Mouse (Mus musculus): Measurements from ENCODE around the gene Cchcr1. TPM values are rescaled to one million over a fixed set of nuclear protein-coding genes. Genes with fewer than 3 reads are reported as not detected.
A peak's percentile ranks its signal among the peaks of the same experiment; 100 is the strongest.

The Cchcr1 gene
- polyA plus RNA-seq, 1 experiment: 294 TPM

GRCm38 (mm10) chr17:35515911-35516640 lies 824 bp upstream of the Cchcr1 start:
- TF ChIP-seq POLR2A (IDR thresholded peaks at IDR 0.05; ENCODE audit: control insufficient read depth, low read depth, low read length) (no peak), CTCF (IDR thresholded peaks at IDR 0.05; ENCODE audit: control insufficient read depth, insufficient read depth, insufficient replicate concordance, low read depth, low read length) (no peak)
- H3K36me3 ChIP-seq (ENCODE audit: control insufficient read depth, insufficient read depth, low read length): no peaks in the 10 kb centered on the region
- peak overlapping the region; percentile 90 for H3K4me3 ChIP-seq (ENCODE audit: control insufficient read depth, low read depth, low read length)
- H3K27ac ChIP-seq (ENCODE audit: control insufficient read depth, insufficient read depth, low read depth, low read length): no peak overlapping the region
- H3K4me1 ChIP-seq (ENCODE audit: control insufficient read depth, insufficient read depth, low read length): peaks cover 8% of the 10 kb centered on the region
- H3K27me3 ChIP-seq (ENCODE audit: control insufficient read depth, insufficient read depth, low read length): no peaks in the 10 kb centered on the region

GRCm38 (mm10) chr17:35517526-35517925 lies 626 bp downstream of the Cchcr1 start:
- H3K27ac ChIP-seq (ENCODE audit: control insufficient read depth, insufficient read depth, low read depth, low read length): peak overlapping the region; percentile 73
- H3K4me1 ChIP-seq (ENCODE audit: control insufficient read depth, insufficient read depth, low read length): peaks cover 8% of the 10 kb centered on the region

GRCm38 (mm10) chr17:35524354-35524753 lies 7.5 kb downstream of the Cchcr1 start:
- H3K27me3 ChIP-seq (ENCODE audit: control insufficient read depth, insufficient read depth, low read length): no peaks in the 10 kb centered on the region
- H3K36me3 ChIP-seq (ENCODE audit: control insufficient read depth, insufficient read depth, low read length): no peaks in the 10 kb centered on the region
- H3K27ac ChIP-seq (ENCODE audit: control insufficient read depth, insufficient read depth, low read depth, low read length): no peak overlapping the region
- TF ChIP-seq POLR2A (IDR thresholded peaks at IDR 0.05; ENCODE audit: control insufficient read depth, low read depth, low read length) (no peak), CTCF (IDR thresholded peaks at IDR 0.05; ENCODE audit: control insufficient read depth, insufficient read depth, insufficient replicate concordance, low read depth, low read length) (no peak)
- no peaks in the 10 kb centered on the region; the same call in 1 of the 2 replicates for H3K4me1 ChIP-seq (ENCODE audit: control insufficient read depth, insufficient read depth, low read length)
- no peak overlapping the region for H3K4me3 ChIP-seq (ENCODE audit: control insufficient read depth, low read depth, low read length)

More at GRCm38 (mm10) chr17:35517526-35517925, 626 bp downstream of the Cchcr1 start:
- TF ChIP-seq POLR2A (IDR thresholded peaks at IDR 0.05; ENCODE audit: control insufficient read depth, low read depth, low read length) (no peak), CTCF (IDR thresholded peaks at IDR 0.05; ENCODE audit: control insufficient read depth, insufficient read depth, insufficient replicate concordance, low read depth, low read length) (no peak)
- no peaks in the 10 kb centered on the region for H3K36me3 ChIP-seq (ENCODE audit: control insufficient read depth, insufficient read depth, low read length)
- H3K4me3 ChIP-seq (ENCODE audit: control insufficient read depth, low read depth, low read length): peak overlapping the region; percentile 90
- H3K27me3 ChIP-seq (ENCODE audit: control insufficient read depth, insufficient read depth, low read length): no peaks in the 10 kb centered on the region

- Histone ChIP-seq H3K4me3 (ENCODE audit: control insufficient read depth, low read depth, low read length) (no peak overlapping the region), H3K36me3 (ENCODE audit: control insufficient read depth, insufficient read depth, low read length) (no peaks in the 10 kb centered on the region; the same call in 1 of the 2 replicates), H3K27me3 (ENCODE audit: control insufficient read depth, insufficient read depth, low read length) (no peaks in the 10 kb centered on the region), H3K4me1 (ENCODE audit: control insufficient read depth, insufficient read depth, low read length) (no peaks in the 10 kb centered on the region), H3K27ac (ENCODE audit: control insufficient read depth, insufficient read depth, low read depth, low read length) (no peak overlapping the region)
- TF ChIP-seq CTCF (IDR thresholded peaks at IDR 0.05; ENCODE audit: control insufficient read depth, insufficient read depth, insufficient replicate concordance, low read depth, low read length): no peak
Observed at GRCm38 (mm10) chr17:35526644-35527043, 9.7 kb downstream of the Cchcr1 start.

GRCm38 (mm10) chr17:35532360-35532759 lies 15.5 kb downstream of the Cchcr1 start:
- TF ChIP-seq POLR2A (IDR thresholded peaks at IDR 0.05; ENCODE audit: control insufficient read depth, low read depth, low read length) (no peak), CTCF (IDR thresholded peaks at IDR 0.05; ENCODE audit: control insufficient read depth, insufficient read depth, insufficient replicate concordance, low read depth, low read length) (no peak)
- H3K27ac ChIP-seq (ENCODE audit: control insufficient read depth, insufficient read depth, low read depth, low read length): no peak overlapping the region

GRCm38 (mm10) chr17:35532901-35533300 lies 16.0 kb downstream of the Cchcr1 start, which contains the start of gene Psors1c2:
Psors1c2 (plus strand) TSS chr17:35533201.
- Histone ChIP-seq H3K27ac (ENCODE audit: control insufficient read depth, insufficient read depth, low read depth, low read length) (no peak within 1 kb of the TSS), H3K4me3 (ENCODE audit: control insufficient read depth, low read depth, low read length) (no peak within 1 kb of the TSS)
- TF ChIP-seq POLR2A (IDR thresholded peaks at IDR 0.05; ENCODE audit: control insufficient read depth, low read depth, low read length) (no peak), CTCF (IDR thresholded peaks at IDR 0.05; ENCODE audit: control insufficient read depth, insufficient read depth, insufficient replicate concordance, low read depth, low read length) (no peak)

More at GRCm38 (mm10) chr17:35532360-35532759, 15.5 kb downstream of the Cchcr1 start:
- no peaks in the 10 kb centered on the region for H3K27me3 ChIP-seq (ENCODE audit: control insufficient read depth, insufficient read depth, low read length)
- H3K36me3 ChIP-seq (ENCODE audit: control insufficient read depth, insufficient read depth, low read length): no peaks in the 10 kb centered on the region; the same call in 1 of the 2 replicates
- H3K4me3 ChIP-seq (ENCODE audit: control insufficient read depth, low read depth, low read length): no peak overlapping the region
- H3K4me1 ChIP-seq (ENCODE audit: control insufficient read depth, insufficient read depth, low read length): no peaks in the 10 kb centered on the region

GRCm38 (mm10) chr17:35534343-35534742 lies 17.4 kb downstream of the Cchcr1 start:
- Histone ChIP-seq H3K4me1 (ENCODE audit: control insufficient read depth, insufficient read depth, low read length) (no peaks in the 10 kb centered on the region), H3K27ac (ENCODE audit: control insufficient read depth, insufficient read depth, low read depth, low read length) (no peak overlapping the region), H3K27me3 (ENCODE audit: control insufficient read depth, insufficient read depth, low read length) (no peaks in the 10 kb centered on the region), H3K36me3 (ENCODE audit: control insufficient read depth, insufficient read depth, low read length) (no peaks in the 10 kb centered on the region; the same call in 1 of the 2 replicates), H3K4me3 (ENCODE audit: control insufficient read depth, low read depth, low read length) (no peak overlapping the region)
- TF ChIP-seq CTCF (IDR thresholded peaks at IDR 0.05; ENCODE audit: control insufficient read depth, insufficient read depth, insufficient replicate concordance, low read depth, low read length) (peak; percentile 76; the same call in 1 of the 2 replicates), POLR2A (IDR thresholded peaks at IDR 0.05; ENCODE audit: control insufficient read depth, low read depth, low read length) (no peak)

More at GRCm38 (mm10) chr17:35532901-35533300, 16.0 kb downstream of the Cchcr1 start, which contains the start of gene Psors1c2:
- no peaks in the 10 kb centered on the region for H3K4me1 ChIP-seq (ENCODE audit: control insufficient read depth, insufficient read depth, low read length)
- no peaks in the 10 kb centered on the region for H3K27me3 ChIP-seq (ENCODE audit: control insufficient read depth, insufficient read depth, low read length)
- no peaks in the 10 kb centered on the region; the same call in 1 of the 2 replicates for H3K36me3 ChIP-seq (ENCODE audit: control insufficient read depth, insufficient read depth, low read length)

Measured in testis, adult 2 months (tissue).